Mouse (Mus musculus) hindbrain, embryonic 15.5 days (tissue): ENCODE data around the gene Rpl28. TPM values are rescaled to one million over a fixed set of nuclear protein-coding genes. Genes with fewer than 3 reads are reported as not detected.

Experiments
- ATAC-seq: fragments of 200-750 bp; cut with Nextera tagmentation; 2 replicates; pipeline ENCODE4 v1.8.0; 2017; ENCODE audit warnings: low read depth, moderate number of reproducible peaks, moderate TSS enrichment; ENCODE audit not compliant: low FRiP score
- H3K27ac ChIP-seq: fragments of 300-500 bp; sonication (generic); replicated peaks from 2 replicates; pipeline ENCODE4 v1.5.1; 2015; ENCODE audit warnings: mild to moderate bottlenecking, inconsistent platforms
- H3K27me3 ChIP-seq: fragments of 300-500 bp; sonication (generic); 2 replicates; pipeline ENCODE4 v1.6.1; 2015; ENCODE audit warnings: control low read depth, inconsistent platforms
- H3K36me3 ChIP-seq: fragments of 300-500 bp; sonication (generic); 2 replicates; pipeline ENCODE4 v1.6.1; 2015; ENCODE audit warnings: control low read depth, inconsistent platforms
- H3K4me1 ChIP-seq: fragments of 300-500 bp; sonication (generic); replicated peaks from 2 replicates; pipeline ENCODE4 v1.6.1; 2015; ENCODE audit warnings: control low read depth, inconsistent platforms
- H3K4me2 ChIP-seq: fragments of 300-500 bp; sonication (generic); 2 replicates; pipeline ENCODE4 v1.6.1; 2015; ENCODE audit warnings: moderate library complexity, mild to moderate bottlenecking, inconsistent platforms
- H3K4me3 ChIP-seq: fragments of 300-500 bp; sonication (generic); 2 replicates; pipeline ENCODE4 v1.5.1; 2015; ENCODE audit warnings: mild to moderate bottlenecking, inconsistent platforms
- H3K9ac ChIP-seq: fragments of 300-500 bp; sonication (generic); 2 replicates; pipeline ENCODE4 v1.6.1; 2015; ENCODE audit warnings: inconsistent platforms
- H3K9me3 ChIP-seq: fragments of 300-500 bp; sonication (generic); 2 replicates; pipeline ENCODE4 v1.6.1; 2016; ENCODE audit warnings: control low read depth, inconsistent platforms
- WGBS: fragments of 180-500 bp; shearing (Covaris S2); methylation state at CpG from one replicate; pipeline ENCODE4 v1.1.7; 2015; 5-methylcytosine and 5-hydroxymethylcytosine counted together
- polyA plus RNA-seq: library from polyadenylated mRNA; unstranded; fragments of >200 nt; fragmentation: Nextera tagmentation; extraction: Ambion mirVana; gene quantifications from 2 replicates; pipeline ENCODE4 v1.2.1, GENCODE M21; 2015

The Rpl28 gene
- 212 and 228 TPM in 2 replicates for polyA plus RNA-seq

DNA sequence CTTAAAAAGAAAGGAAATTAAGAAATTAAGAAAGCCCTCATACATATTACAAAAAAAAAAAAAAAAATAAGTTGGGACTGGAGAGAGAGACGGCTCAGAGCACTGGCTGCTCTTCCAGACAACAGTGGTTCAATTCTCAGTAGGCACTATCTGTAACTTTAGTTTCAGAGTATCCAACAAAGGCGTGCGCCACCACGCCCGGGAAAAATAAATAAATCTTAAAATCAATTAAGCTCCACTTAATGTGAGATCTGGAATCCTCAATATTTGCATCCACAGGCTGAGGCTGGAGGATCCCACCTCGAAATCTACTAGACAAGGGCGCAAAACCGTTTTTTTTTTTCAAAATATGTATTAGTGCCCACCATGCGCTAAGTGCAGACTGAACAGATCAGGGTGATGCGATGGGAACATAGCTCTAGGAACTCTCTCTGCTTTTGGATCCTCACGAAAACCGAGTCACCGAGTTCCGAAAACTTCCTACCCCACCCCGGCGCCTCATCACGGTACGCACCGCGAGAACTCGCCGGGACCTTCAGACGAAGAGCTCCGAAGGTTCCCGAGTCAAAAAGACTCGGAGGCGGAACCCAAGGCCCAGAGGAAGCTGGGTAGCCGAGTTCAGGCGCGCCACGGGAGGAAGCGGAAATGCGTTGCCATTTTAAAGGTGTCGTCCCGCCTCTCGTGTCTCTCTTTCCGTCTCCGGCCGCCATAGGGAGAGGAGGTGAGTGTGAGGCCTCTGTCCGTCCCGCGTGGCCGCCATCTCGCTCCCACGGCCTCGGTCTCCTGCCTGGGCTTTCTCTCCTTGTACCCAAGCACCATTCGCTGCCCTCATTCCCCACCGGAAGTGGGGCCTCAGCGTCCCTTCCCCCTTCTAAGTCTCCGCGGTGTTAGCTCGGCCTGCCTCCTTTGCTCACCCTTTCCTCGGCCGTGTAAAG, at the start of gene Rpl28:
Rpl28 (plus strand) TSS at position 597 of the 935 bp plus-strand sequence.
- ATAC-seq, result peak; percentile 93
- Histone ChIP-seq H3K4me2 (peak within 1 kb of the TSS; percentile 84), H3K9me3 (no peaks in the 10 kb centered on the region), H3K9ac (peak within 1 kb of the TSS; percentile 95), H3K27ac (peak within 1 kb of the TSS; percentile 91), H3K4me1 (peaks cover 30% of the 10 kb centered on the region), H3K27me3 (no peaks in the 10 kb centered on the region), H3K4me3 (peak within 1 kb of the TSS; percentile 90), H3K36me3 (peaks cover 36% of the 10 kb centered on the region)
- 1% methylated on average over 54 of the region's 54 CpGs for WGBS

DNA sequence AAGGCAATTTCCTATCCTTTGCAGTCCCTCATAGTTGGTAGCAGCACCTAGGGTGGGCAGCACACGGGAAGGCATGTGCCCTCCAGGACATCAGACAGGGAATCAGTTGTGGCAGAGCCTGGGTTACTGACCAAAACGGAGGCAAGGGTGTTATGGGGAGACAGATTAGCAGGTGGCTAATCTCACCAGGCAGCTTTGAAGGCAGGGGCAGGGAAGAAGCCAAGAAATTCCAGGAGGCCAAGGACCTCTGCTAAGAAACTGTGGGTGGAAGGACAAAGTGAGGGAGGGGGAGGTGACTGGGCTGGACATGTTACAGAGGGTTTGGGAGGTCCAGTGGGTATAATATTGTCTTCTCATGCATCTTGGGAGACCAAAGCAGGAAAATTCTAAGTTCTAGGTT, 49.3 kb upstream of the Rpl28 start:
- no peak for ATAC-seq
- Histone ChIP-seq H3K4me1 (peaks cover 33% of the 10 kb centered on the region), H3K4me3 (no peak overlapping the region), H3K9ac (no peak overlapping the region), H3K27ac (no peak overlapping the region), H3K9me3 (no peaks in the 10 kb centered on the region), H3K4me2 (no peak overlapping the region), H3K27me3 (no peaks in the 10 kb centered on the region), H3K36me3 (peaks cover 8% of the 10 kb centered on the region; the same call in 1 of the 2 replicates)
- 80% methylated on average over 2 of the region's 2 CpGs for WGBS

DNA sequence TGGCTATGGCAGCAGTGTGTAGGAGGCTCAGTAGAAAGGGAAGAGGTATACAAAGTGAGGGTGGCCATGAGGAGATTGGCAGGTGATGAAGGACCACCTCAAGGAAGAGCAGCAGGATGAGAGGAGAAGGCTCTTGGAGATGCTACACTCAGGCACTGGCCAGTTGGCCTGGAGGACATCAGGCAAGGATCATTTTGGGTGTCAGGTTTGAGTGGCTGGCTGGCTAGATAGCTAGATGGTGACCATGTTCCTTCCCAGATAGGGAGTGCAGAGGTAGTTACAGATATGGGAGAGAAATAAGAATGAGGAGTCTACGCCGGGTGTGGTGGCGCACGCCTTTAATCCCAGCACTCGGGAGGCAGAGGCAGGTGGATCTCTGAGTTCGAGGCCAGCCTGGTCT, 47.8 kb upstream of the Rpl28 start:
- 98% methylated on average over 6 of the region's 6 CpGs for WGBS
- Histone ChIP-seq H3K4me3 (no peak overlapping the region), H3K36me3 (peaks cover 8% of the 10 kb centered on the region; the same call in 1 of the 2 replicates), H3K4me2 (no peak overlapping the region), H3K4me1 (peaks cover 24% of the 10 kb centered on the region), H3K27me3 (no peaks in the 10 kb centered on the region), H3K9me3 (no peaks in the 10 kb centered on the region), H3K27ac (no peak overlapping the region), H3K9ac (no peak overlapping the region)
- ATAC-seq, result no peak

DNA sequence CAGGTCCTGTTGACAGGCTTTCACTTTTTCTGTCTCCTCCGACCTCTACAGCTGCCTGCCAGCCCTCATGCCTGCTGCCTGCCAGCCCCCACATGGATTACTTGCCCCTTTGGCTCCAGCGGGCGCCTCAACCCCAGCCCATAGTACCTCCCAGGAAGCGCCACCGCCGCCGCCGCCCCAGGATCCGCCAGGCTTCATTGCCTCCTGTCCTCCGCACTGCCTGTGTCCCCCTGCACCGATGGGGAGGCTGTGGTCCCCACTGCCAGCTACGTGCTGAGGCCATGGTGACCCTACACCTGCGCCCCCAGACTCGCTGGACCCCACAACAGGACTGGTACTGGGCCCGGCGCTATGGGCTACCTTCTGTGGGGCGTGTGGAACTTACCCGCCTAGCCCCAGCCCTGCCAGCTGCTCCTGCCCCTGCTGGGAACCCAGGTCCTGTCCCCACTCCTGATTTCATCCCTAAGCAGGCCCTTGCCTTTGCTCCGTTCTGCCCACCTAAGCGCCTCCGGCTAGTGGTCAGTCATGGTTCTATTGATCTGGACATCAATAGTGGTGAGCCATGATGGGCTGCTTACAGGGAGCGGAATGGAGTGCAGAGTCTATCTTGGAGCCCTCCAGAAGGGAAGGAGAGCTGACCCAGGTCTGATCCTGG, 46.2 kb upstream of the Rpl28 start:
- no peak overlapping the region for H3K9ac ChIP-seq
- no peak overlapping the region for H3K4me3 ChIP-seq
- no peaks in the 10 kb centered on the region for H3K9me3 ChIP-seq
- ATAC-seq, result no peak
- WGBS, result 87% methylated on average over 22 of the region's 22 CpGs
- H3K27me3 ChIP-seq, result no peaks in the 10 kb centered on the region
- H3K4me1 ChIP-seq, result peaks cover 15% of the 10 kb centered on the region
- H3K36me3 ChIP-seq, result peaks cover 8% of the 10 kb centered on the region; the same call in 1 of the 2 replicates
- H3K27ac ChIP-seq, result no peak overlapping the region
- H3K4me2 ChIP-seq, result no peak overlapping the region

DNA sequence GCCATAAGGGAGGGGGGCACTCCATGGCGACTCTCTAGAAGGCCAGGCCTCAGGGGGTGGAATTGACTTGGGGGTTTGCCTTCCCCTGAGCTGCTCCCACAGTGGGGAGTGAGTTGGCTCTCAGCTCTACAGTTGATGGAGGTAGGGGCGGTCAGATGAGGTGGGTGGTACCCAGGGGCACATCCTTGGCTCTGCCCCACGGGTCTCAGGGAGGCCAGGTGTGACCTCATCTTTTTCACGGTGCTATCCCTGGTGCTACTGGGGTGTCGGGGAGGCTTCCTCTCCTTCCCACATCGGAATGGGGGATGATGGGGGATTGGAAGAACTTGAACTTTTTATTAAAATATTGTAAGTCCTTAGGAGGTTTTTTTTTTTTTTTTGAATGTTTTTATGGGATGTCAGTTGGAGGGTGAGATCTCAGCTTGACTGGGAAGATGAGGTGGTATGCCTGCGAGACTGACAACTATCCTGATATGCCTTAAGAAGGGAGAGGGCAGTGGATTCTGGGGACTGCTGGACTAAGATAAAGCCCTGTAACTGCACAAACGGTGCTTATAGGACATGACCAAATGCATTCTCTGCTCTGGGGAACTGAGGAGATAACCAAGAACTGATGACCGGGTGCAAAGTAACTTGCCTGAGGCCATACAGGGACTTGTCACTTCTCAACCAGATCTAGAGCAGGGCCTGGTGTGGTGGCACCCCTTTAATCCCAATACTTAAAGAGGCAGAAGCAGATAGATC, 45.3 kb upstream of the Rpl28 start:
- H3K4me3 ChIP-seq, result no peak overlapping the region
- peaks cover 13% of the 10 kb centered on the region for H3K4me1 ChIP-seq
- H3K9ac ChIP-seq, result no peak overlapping the region
- no peaks in the 10 kb centered on the region for H3K27me3 ChIP-seq
- H3K27ac ChIP-seq, result no peak overlapping the region
- H3K4me2 ChIP-seq, result no peak overlapping the region
- no peak for ATAC-seq
- WGBS, result 76% methylated on average over 9 of the region's 9 CpGs
- H3K9me3 ChIP-seq, result no peaks in the 10 kb centered on the region
- H3K36me3 ChIP-seq, result peaks cover 8% of the 10 kb centered on the region; the same call in 1 of the 2 replicates

DNA sequence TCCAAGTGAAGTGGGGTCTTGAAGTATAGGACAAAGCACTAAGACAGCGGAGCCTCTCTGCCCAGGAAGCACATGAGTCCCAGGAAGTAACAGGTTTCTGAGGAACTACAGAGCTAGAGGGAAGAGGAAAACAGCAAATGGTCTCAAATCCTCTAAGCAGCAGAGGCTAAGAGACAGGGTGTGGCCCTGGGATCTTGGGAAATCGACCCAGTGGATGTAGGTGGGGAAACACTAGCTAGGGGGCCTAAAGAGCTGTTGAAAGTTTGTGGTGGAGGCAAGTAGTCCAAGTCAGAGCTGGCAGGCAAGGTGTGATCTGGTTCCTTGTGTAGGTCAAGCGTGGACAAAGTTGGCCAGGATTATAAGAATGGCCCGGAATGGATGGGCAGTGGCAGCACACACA, 44.4 kb upstream of the Rpl28 start:
- no peak for ATAC-seq
- Histone ChIP-seq H3K4me2 (no peak overlapping the region), H3K4me1 (peaks cover 17% of the 10 kb centered on the region), H3K36me3 (peaks cover 8% of the 10 kb centered on the region; the same call in 1 of the 2 replicates), H3K4me3 (no peak overlapping the region), H3K27ac (no peak overlapping the region), H3K27me3 (no peaks in the 10 kb centered on the region), H3K9ac (no peak overlapping the region), H3K9me3 (no peaks in the 10 kb centered on the region)
- 80% methylated on average over 4 of the region's 4 CpGs for WGBS

DNA sequence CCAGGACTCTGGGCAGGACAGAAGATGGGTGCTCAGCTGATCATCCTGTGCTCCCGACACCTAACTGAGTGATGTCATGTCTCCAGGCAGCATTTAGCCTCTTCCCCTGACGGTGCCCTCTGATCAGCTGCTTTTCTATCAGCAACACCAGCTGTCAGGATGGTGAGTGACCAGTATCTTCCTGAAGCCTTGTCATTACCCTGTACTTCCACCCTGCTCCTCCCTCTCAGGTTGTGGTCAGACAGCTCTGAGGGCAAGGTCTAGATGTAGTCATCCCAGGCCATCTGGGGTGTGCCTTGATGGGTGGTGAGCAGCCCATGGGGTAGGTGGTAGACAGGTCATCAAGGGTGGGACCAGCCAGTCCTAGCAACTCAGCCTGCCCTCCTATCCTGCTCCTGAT, 43.5 kb upstream of the Rpl28 start:
- Histone ChIP-seq H3K4me2 (no peak overlapping the region), H3K27me3 (no peaks in the 10 kb centered on the region), H3K9ac (no peak overlapping the region), H3K9me3 (no peaks in the 10 kb centered on the region), H3K27ac (no peak overlapping the region), H3K36me3 (peaks cover 8% of the 10 kb centered on the region; the same call in 1 of the 2 replicates), H3K4me3 (no peak overlapping the region), H3K4me1 (peaks cover 18% of the 10 kb centered on the region)
- no peak for ATAC-seq
- WGBS, result 90% methylated on average over 2 of the region's 2 CpGs

DNA sequence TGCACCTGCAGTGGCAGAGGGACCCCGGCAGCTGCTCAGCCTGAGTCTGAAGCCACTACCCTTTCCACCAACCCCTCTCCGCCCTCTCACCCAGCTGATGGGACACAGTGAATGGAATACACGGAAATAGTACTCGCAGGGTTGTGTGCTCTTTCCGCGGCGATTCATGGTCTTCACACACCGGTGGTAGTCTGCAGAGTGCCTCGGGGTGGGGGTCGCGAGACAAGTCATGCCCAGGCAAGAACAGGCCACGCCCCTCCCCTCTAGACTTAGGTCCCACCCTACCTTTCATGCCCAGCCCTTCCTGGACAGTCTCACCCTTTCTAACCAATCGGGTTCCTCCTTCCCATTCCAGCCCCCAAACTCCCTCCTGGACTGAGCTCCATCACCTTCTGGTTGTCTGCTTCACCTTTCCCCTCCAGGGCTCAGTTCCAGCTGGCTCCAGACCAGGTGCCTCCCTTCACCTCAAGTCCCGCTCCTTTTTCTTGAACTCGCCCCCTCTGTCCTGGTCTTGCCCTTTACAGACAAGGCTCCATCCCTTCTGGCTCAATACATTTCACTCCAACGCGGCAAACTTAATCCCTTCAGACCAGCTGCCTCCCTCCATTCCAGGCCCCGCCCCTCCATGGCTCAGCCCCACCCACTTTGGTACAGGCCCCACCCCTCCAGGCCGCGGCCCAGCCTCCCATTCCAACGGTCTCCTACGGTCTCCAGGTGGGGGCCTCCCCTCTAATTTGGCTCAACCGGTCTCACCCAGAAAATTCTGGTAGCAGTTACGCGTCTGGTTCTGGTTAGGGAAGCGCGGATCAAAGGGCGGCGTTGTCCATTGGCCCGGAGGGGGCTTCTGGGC, 40.5 kb upstream of the Rpl28 start:
- Histone ChIP-seq H3K9ac (peak overlapping the region; percentile 20; the same call in 1 of the 2 replicates), H3K36me3 (no peaks in the 10 kb centered on the region), H3K4me1 (peaks cover 18% of the 10 kb centered on the region), H3K9me3 (no peaks in the 10 kb centered on the region), H3K27ac (peak overlapping the region; percentile 30; the same call in 1 of the 2 replicates), H3K4me3 (peak overlapping the region; percentile 39), H3K4me2 (peak overlapping the region; percentile 64), H3K27me3 (no peaks in the 10 kb centered on the region)
- WGBS, result 2% methylated on average over 30 of the region's 30 CpGs
- ATAC-seq, result peak; percentile 69

DNA sequence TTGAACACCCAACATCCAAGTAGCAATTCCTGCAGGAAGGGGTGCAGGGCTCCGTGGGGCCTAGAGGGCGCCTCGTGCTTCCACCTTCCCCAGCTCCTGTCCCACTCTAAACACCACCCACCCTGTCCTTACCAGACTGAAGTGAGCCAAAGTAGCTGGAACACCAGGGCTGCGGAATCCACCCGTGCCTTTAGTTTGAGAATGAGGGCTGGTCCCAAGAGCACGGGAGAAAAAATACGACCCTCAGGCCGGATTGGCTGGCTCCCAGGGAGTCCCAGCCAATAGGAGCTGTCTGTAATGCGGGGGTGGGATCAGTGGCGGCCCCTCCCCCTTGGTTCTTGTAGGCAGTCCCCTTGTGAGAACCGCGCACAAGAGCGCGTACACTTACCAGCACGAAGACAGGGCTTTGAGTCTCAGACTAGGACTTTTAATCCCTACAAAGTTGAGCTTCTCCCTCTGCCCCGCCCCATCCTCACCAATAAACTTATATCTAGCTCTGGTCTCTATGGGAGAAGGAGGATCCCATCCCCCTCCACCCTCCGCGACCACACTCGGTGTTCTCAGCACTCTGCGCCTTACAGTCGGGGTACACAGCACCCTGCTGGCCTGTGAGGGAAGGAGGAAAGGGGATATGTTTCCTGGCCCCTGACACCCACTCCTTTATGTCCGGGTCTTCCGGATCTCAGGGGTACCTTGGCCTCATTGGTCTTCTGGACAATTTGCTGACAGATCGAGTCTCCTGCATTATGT, 39.7 kb upstream of the Rpl28 start, which contains the start of gene Cox6b2:
Cox6b2 (minus strand) TSS at position 274 of the 750 bp plus-strand sequence.
- Histone ChIP-seq H3K27ac (peak within 1 kb of the TSS; percentile 30; the same call in 1 of the 2 replicates), H3K27me3 (no peaks in the 10 kb centered on the region), H3K4me3 (peak within 1 kb of the TSS; percentile 39), H3K36me3 (no peaks in the 10 kb centered on the region), H3K4me1 (peaks cover 18% of the 10 kb centered on the region), H3K9ac (peak within 1 kb of the TSS; percentile 27; the same call in 1 of the 2 replicates), H3K4me2 (peak within 1 kb of the TSS; percentile 64), H3K9me3 (no peaks in the 10 kb centered on the region)
- peak; percentile 95 for ATAC-seq
- 5% methylated on average over 24 of the region's 24 CpGs for WGBS

DNA sequence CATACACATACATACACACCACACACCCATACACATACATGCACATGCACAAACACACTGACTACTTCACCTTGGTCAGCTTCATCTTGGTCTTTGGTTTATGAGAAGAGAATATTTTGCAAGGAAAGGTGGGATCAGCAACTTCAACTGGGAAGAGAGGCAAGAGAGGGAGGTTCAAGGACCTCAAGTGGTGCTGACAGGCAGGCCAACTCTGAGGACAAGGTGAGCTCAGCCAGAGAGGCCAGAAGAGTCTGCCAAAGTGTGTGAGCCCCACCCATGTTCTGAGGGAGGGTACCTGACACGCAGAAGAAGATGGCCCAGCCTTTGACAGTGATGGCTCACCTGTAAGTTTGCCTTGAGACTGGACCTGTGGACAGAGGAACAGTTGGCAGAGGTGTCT, 33.0 kb upstream of the Rpl28 start:
- Histone ChIP-seq H3K9ac (no peak overlapping the region), H3K27me3 (no peaks in the 10 kb centered on the region), H3K4me3 (no peak overlapping the region), H3K4me2 (no peak overlapping the region), H3K36me3 (no peaks in the 10 kb centered on the region), H3K9me3 (no peaks in the 10 kb centered on the region), H3K27ac (no peak overlapping the region), H3K4me1 (no peaks in the 10 kb centered on the region)
- WGBS, result 44% methylated on average over 1 of the region's 1 CpGs
- ATAC-seq, result no peak
